Mouse (Mus musculus) small intestine, adult 2 months (tissue): ENCODE measurements around the gene Plxnc1.

Experiments
- CTCF ChIP-seq: fragments of 200-500 bp; IDR thresholded peaks from 2 replicates; pipeline ENCODE4 v1.5.1; 2012; ENCODE audit warnings: low read depth, mild to moderate bottlenecking, control low read depth, inconsistent platforms, low read length, moderate library complexity, mixed read lengths; ENCODE audit not compliant: insufficient replicate concordance, insufficient read length; ENCODE audit errors: extremely low read depth
- POLR2A ChIP-seq: fragments of 200-500 bp; IDR thresholded peaks from 2 replicates; pipeline ENCODE4 v1.6.1; 2012; ENCODE audit warnings: low read depth, mild to moderate bottlenecking, control low read depth, inconsistent platforms, low read length, moderate library complexity

DNA sequence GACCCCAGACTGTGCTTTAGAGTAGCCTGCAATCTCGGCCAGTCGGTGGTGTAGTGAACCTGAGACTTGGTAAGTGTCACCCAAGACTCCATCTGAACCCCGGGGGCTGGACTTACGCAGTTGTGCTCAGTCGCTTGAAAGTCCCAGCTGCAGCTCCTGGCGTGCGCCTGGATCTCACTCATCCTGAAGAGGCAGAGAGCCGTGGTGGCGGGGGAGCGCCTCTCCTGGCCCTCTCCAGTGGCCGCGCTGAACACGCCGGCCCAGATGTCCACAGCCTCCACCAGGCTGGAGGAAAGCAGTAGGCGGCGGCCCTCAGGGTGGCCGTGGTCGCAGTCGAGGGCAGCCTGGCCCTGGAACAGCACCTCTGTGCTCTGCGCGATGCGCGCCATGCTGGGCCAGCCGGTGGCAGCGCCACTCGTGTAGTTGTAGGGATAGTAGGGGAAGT, 1.2 kb downstream of the Plxnc1 start:
- TF ChIP-seq CTCF (no peak), POLR2A (no peak)
